Mouse (Mus musculus): ENCODE data around the gene Dop1b.
A peak's percentile ranks its signal among the peaks of the same experiment; 100 is the strongest.

DNA sequence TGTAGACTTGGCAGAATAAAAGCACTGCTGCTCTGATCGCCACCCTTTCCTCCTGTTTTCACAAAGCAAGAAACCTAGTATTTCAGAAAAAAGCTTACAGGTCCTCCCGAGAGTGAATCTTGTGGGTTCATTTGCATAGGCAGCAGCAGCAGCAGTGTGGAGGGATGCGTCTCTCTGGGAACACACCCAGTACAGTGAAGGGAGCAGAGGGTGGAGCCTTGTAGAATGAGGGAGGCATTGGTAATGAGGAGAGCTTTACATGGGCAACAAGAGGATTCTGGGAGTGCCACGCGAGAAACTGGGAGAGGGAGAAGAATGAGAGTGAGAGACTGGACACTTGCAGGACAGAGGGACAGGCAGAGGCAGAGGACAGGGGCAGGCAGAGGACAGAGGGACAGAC lies 2.7 kb downstream of the Dop1b start:
- no peak for TF ChIP-seq CTCF (IDR thresholded peaks at IDR 0.05; ENCODE audit: extremely low read depth, insufficient read depth, low read length)
- 0 out of 2 replicates have a peak, but pooled peaks have one; percentile 32 for TF ChIP-seq POLR2A (IDR thresholded peaks at IDR 0.05; ENCODE audit: extremely low read depth, insufficient read depth, low read length)
